Mouse (Mus musculus): ENCODE data around the gene C2cd4c.

C2cd4c gene

DNA sequence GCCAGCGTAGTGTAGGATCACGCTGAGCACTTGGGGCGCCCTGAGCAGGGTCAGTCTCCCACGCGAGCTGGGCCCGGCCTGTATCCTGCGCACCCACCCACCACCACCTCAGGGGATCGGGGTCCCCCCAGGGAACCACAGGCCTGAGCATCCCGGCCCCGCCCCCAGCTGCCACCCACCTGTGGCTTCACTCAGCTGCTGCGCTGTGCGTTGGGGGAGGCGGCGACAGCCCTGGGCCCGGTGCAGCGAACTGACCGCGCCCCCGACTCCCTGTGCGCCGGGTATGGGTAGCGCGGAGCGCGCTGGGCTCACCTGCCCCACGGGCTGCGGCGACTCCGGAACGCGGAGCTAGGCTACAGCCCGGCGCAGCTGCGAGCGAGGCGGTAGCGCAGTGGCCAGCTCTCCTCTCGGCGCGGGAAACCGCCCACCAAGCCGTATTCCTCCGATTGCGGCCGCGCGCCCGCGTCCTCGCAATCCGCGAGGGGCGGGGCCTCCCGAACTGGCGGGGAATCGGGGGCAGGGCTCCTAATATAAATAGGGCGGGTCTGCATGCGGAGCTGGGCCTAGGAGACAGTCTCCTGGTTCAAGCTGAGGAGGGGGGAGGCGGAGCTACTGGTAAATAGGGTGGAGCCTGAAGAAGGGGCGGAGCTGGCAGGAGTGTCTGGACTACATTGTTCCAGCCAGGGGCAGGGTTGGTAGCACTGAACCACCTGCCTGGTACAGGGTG is at the start of gene C2cd4c:
C2cd4c (minus strand) TSS at position 448 of the 727 bp plus-strand sequence.
- DNase-seq: peak; percentile 59 to 71

DNA sequence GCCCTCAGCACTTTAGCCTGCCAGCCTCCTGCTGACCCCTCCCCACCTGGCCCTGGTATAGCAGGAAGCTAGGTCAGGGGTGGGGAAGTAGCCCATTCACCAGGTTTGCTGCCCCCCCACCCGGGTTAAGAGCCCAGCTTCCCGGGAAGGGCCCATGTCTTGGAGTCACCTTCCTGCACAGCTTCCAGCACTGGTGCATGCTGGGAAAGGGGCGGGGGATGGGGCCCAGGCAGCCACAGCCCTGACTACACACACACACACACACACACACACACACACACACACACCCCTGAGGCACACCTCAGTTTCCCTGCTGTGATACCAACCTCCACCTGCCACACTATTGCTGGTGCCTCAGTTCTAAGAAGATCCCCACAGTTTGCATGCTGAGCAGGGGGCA is 48.0 kb upstream of the C2cd4c start:
- DNase-seq: no peak

DNA sequence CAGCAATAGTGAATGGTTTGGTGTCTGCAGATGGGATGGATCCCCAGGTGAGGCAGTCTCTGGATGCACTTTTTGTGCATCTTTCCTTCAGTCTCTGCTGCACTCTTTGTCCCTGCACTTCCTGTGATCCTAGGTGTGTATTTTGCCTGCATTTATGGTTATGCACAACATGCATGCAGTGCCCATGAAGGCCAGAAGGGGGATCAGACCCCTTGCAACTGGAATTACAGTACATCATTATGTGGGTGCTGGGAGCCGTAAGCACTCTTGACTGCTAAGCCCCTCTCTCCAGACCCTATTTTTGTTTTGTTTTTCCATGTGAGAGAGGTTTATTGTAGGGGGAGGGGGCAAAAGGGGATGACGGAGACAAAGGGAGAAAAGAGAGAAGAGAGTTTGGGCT is 46.5 kb upstream of the C2cd4c start:
- DNase-seq: peak in 1 of 2 experiments; percentile 36

- DNase-seq: peak in 1 of 2 experiments; percentile 57
These were observed 45.0 kb upstream of the C2cd4c start for GRCm38 (mm10) chr10:79658829-79659228.

DNA sequence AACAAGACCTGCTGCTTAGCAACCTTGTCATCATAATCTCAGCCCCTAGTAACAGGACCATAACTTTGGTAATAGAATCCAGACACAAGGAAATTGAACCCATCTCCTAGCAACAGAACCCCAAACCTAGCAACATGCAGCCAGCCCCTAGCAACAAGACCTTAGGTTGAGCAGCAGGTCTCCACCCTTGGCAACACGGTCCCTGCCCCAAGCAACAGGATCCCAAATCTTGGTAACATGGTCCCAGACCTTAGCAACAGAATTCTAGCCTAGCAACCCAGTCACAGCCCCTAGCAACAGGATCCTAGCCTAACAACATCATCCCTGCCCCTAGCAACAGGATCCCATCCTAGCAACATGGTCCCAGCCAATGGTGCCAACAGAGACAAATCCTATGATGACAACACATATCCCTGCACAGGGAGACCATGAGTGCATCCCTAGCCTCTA is 41.1 kb upstream of the C2cd4c start:
- no peak for DNase-seq

- DNase-seq: no peak
These were observed 39.0 kb upstream of the C2cd4c start for GRCm38 (mm10) chr10:79652789-79653188.

GRCm38 (mm10) chr10:79649070-79649751 is 35.4 kb upstream of the C2cd4c start:
- DNase-seq: peak; percentile 60 to 87

GRCm38 (mm10) chr10:79645711-79646110 is 31.9 kb upstream of the C2cd4c start, which contains the start of gene Odf3l2:
TSS of gene Odf3l2 (minus strand) at chr10:79645738.
- no peak for DNase-seq

- peak in 1 of 2 experiments; percentile 16 for DNase-seq
These were observed 24.8 kb upstream of the C2cd4c start for GRCm38 (mm10) chr10:79638486-79639204.

- peak in 1 of 2 experiments; percentile 13 for DNase-seq
These were observed 23.6 kb upstream of the C2cd4c start, which contains the start of gene Shc2 for GRCm38 (mm10) chr10:79637128-79638110. TSS of gene Shc2 (minus strand) at chr10:79637918.

DNA sequence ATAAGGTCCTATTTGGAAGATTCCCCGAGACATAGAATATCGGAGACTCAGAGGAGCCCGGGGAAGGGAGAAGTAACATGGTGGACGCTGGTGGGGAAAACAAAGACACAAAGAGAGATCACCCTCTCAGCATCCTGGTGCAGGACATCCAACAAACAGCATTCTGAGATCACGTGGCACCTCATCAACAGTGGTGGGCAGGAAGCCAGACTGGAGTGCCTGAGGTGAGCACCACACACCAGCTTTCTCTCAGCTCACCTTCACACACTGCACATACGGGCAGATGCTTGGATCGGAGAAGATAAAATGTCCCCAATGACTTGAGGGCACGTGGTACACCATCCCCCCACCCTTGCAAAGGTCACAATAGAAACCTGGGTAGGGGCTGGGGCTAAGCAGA is 22.5 kb upstream of the C2cd4c start:
- no peak for DNase-seq

DNA sequence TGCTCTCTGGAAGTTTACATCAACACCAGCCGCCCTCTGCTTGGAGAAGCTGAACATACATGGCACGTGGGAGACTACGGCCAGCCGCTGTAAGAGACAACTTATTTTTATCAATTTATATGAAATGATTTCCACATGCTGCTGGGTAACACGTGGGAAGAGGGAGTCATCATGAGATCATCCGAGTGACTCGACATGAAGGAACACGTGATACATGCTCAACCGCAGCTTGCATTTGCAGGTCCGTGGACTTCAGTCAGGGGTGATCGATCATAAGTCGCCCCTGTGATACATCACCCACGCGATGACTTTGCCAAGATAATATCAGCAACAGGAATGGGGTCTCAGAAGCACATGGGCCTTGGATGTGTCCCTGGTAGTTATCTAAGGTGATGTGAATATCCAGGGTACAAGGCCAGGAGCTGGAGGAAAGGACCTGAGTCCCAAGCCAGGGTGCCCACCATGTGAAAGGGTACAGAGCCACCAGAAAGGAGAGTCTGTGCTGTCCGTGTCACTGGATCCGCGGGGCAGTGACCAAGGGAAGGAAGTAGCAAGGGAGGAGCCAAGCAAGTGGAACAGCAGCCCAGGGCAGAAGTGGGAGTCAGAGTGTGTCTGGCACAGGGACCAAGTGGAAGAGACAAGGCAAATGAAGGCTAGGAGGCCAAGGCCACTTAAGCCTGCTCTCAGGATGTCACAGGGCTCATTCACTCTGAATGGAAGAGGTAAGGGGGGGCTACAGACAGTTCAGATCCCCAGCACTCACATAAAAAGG is 19.4 kb upstream of the C2cd4c start:
- no peak for DNase-seq

- no peak for DNase-seq
These were observed 17.6 kb upstream of the C2cd4c start for GRCm38 (mm10) chr10:79631432-79631831.

GRCm38 (mm10) chr10:79628377-79628776 is 14.6 kb upstream of the C2cd4c start:
- no peak for DNase-seq

- no peak for DNase-seq
These were observed 12.3 kb upstream of the C2cd4c start for GRCm38 (mm10) chr10:79626156-79626555.

- no peak for DNase-seq
These were observed 11.6 kb upstream of the C2cd4c start for GRCm38 (mm10) chr10:79625398-79625797.

- DNase-seq: no peak
These were observed 10.1 kb upstream of the C2cd4c start for GRCm38 (mm10) chr10:79623950-79624349.

DNA sequence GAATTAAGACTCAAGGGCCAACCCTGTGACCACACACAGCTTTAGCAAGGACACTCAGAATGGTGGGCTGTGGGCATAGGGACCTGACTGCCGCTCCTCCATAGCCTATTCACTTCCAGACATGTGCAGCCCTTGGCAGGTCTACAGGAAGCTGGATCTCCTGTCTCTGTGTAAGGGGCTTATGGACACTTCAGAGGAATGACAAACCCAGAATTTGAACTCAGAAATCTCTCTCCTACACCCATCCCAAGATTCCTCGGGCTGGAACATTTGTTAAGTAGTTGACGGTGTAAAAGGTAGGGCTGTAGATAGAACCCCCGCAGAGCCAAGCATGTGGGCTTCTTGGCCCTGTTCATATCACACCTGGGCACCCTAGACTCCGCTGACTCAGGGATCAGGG is 2.6 kb upstream of the C2cd4c start:
- no peak for DNase-seq

DNA sequence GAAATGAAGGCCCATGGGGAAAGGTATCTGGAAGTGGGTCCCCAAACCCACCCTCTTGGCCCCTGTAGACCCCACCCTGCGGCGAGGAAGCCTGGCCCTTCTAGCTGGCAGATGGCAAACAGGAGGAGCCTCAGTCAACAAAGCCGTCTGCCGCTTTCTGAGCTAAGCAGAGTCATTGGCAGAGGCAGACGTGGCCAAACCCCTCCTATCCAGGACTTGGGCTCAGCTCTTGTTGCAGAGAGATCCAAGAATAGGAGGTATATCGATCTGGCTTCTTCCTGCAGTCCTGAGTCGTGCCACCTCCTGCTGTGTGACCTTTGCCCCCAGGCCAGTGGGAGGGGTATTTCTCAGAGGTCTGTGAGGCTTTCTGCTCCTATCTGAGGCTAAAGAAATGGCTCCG is 2.0 kb upstream of the C2cd4c start:
- peak in 1 of 2 experiments; percentile 15 for DNase-seq

DNA sequence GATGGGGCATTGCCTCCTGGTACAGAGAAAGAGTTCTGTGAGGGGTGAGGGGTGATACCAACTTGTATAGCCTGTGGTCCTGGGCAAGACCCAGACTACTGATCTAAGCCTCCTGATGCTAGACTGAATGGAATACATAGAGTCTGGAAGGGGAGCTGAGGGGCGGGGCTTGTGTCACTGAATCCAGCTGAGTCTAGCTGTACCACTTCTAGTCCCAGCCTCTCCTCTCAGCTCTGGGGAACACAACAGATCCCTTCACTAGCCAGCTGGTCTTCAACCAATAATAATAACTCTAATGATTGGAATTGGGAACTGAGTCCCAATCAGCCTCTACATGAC is 449 bp upstream of the C2cd4c start:
- no peak for DNase-seq
